Mouse (Mus musculus) small intestine, adult 2 months (tissue): ENCODE results near the gene Taf1b. TPM values are rescaled to one million over a fixed set of nuclear protein-coding genes. Genes with fewer than 3 reads are reported as not detected.
"Not testable (repeated sequence)": the region's sequence is repeated elsewhere in the genome, so short reads cannot be mapped to it uniquely, and the experiment has no call there.

Source experiments
- H3K27ac ChIP-seq: fragments of 200-500 bp; 2 replicates; pipeline ENCODE4 v1.5.1; 2012; ENCODE audit warnings: low read depth, low read length, control low read depth, inconsistent platforms; ENCODE audit not compliant: insufficient read depth
- H3K27me3 ChIP-seq: fragments of 200-500 bp; 2 replicates; pipeline ENCODE4 v1.6.1; 2012; ENCODE audit warnings: mild to moderate bottlenecking, moderate library complexity, low read length, inconsistent platforms; ENCODE audit not compliant: control insufficient read depth, insufficient read depth
- H3K36me3 ChIP-seq: fragments of 200-500 bp; 2 replicates; pipeline ENCODE4 v1.6.1; 2012; ENCODE audit warnings: mild to moderate bottlenecking, low read length, control low read depth, inconsistent platforms; ENCODE audit not compliant: control insufficient read depth, insufficient read depth
- H3K4me1 ChIP-seq: fragments of 200-500 bp; 2 replicates; pipeline ENCODE4 v1.6.1; 2012; ENCODE audit warnings: low read length, inconsistent platforms, mixed read lengths; ENCODE audit not compliant: control insufficient read depth, insufficient read depth, insufficient read length
- H3K4me3 ChIP-seq: fragments of 200-500 bp; 2 replicates; pipeline ENCODE4 v1.5.1; 2012; ENCODE audit warnings: low read depth, mild to moderate bottlenecking, control low read depth, inconsistent platforms, low read length, moderate library complexity
- CTCF ChIP-seq: fragments of 200-500 bp; IDR thresholded peaks from 2 replicates; pipeline ENCODE4 v1.5.1; 2012; ENCODE audit warnings: low read depth, mild to moderate bottlenecking, control low read depth, inconsistent platforms, low read length, moderate library complexity, mixed read lengths; ENCODE audit not compliant: insufficient replicate concordance, insufficient read length; ENCODE audit errors: extremely low read depth
- POLR2A ChIP-seq: fragments of 200-500 bp; IDR thresholded peaks from 2 replicates; pipeline ENCODE4 v1.6.1; 2012; ENCODE audit warnings: low read depth, mild to moderate bottlenecking, control low read depth, inconsistent platforms, low read length, moderate library complexity
- WGBS: fragments of 180-500 bp; shearing (Covaris S2); methylation state at CpG from one replicate; pipeline ENCODE4 v1.1.7; 2018; 5-methylcytosine and 5-hydroxymethylcytosine counted together
- polyA plus RNA-seq: library from polyadenylated mRNA; depleted of rRNA; stranded (reverse); fragments of >200 nt; gene quantifications from 2 replicates; pipeline ENCODE4 v1.2.3, GENCODE M21; 2012

Taf1b gene
- polyA plus RNA-seq, 1 experiment = 1.9 TPM

- TF ChIP-seq CTCF = no peak
- TF ChIP-seq POLR2A = no peak
- Histone ChIP-seq H3K36me3 (peaks cover 6% of the 10 kb centered on the region), H3K4me3 (no peak overlapping the region), H3K4me1 (no peaks in the 10 kb centered on the region), H3K27me3 (no peaks in the 10 kb centered on the region), H3K27ac (no peak overlapping the region)
- 84% methylated on average over 3 of the region's 3 CpGs for WGBS
Observed at GRCm38 (mm10) chr12:24521076-24521475, 22.9 kb downstream of the Taf1b start.

GRCm38 (mm10) chr12:24525065-24525464 is 26.9 kb downstream of the Taf1b start:
- H3K4me3 ChIP-seq, H3K27me3 ChIP-seq, H3K27ac ChIP-seq, H3K4me1 ChIP-seq, H3K36me3 ChIP-seq: not testable (repeated sequence)
- 78% methylated on average over 7 of the region's 7 CpGs for WGBS

GRCm38 (mm10) chr12:24536390-24536789 is 38.2 kb downstream of the Taf1b start:
- WGBS = 26% methylated on average over 5 of the region's 5 CpGs
- TF ChIP-seq POLR2A (no peak), CTCF (no peak)
- H3K4me1 ChIP-seq = peaks cover 3% of the 10 kb centered on the region; the same call in 1 of the 2 replicates

GRCm38 (mm10) chr12:24537201-24537600 is 39.0 kb downstream of the Taf1b start:
- no peaks in the 10 kb centered on the region for H3K27me3 ChIP-seq
- WGBS = 82% methylated on average over 2 of the region's 2 CpGs
- H3K36me3 ChIP-seq = peaks cover 1% of the 10 kb centered on the region; the same call in 1 of the 2 replicates
- H3K4me1 ChIP-seq = peaks cover 3% of the 10 kb centered on the region; the same call in 1 of the 2 replicates
- H3K27ac ChIP-seq = no peak overlapping the region
- TF ChIP-seq POLR2A (no peak), CTCF (no peak)
- no peak overlapping the region for H3K4me3 ChIP-seq

More at GRCm38 (mm10) chr12:24536390-24536789, 38.2 kb downstream of the Taf1b start:
- H3K27ac ChIP-seq = no peak overlapping the region
- H3K36me3 ChIP-seq = peaks cover 1% of the 10 kb centered on the region; the same call in 1 of the 2 replicates
- no peaks in the 10 kb centered on the region for H3K27me3 ChIP-seq
- H3K4me3 ChIP-seq = no peak overlapping the region

- 73% methylated on average over 4 of the region's 4 CpGs for WGBS
- TF ChIP-seq POLR2A (no peak), CTCF (no peak)
- no peak overlapping the region for H3K27ac ChIP-seq
- no peak overlapping the region for H3K4me3 ChIP-seq
- H3K36me3 ChIP-seq = peaks cover 1% of the 10 kb centered on the region; the same call in 1 of the 2 replicates
- peaks cover 3% of the 10 kb centered on the region; the same call in 1 of the 2 replicates for H3K4me1 ChIP-seq
- H3K27me3 ChIP-seq = no peaks in the 10 kb centered on the region
Observed at GRCm38 (mm10) chr12:24537965-24538364, 39.8 kb downstream of the Taf1b start.

GRCm38 (mm10) chr12:24541426-24542154 is 43.4 kb downstream of the Taf1b start:
- Histone ChIP-seq H3K4me1 (no peaks in the 10 kb centered on the region; the same call in 1 of the 2 replicates), H3K36me3 (peaks cover 3% of the 10 kb centered on the region), H3K4me3 (no peak overlapping the region), H3K27ac (no peak overlapping the region), H3K27me3 (no peaks in the 10 kb centered on the region)
- TF ChIP-seq POLR2A (no peak), CTCF (no peak)
- WGBS = 91% methylated on average over 16 of the region's 16 CpGs

GRCm38 (mm10) chr12:24547686-24548085 is 49.5 kb downstream of the Taf1b start:
- H3K4me3 ChIP-seq = no peak overlapping the region
- H3K36me3 ChIP-seq = peaks cover 3% of the 10 kb centered on the region
- H3K27ac ChIP-seq = no peak overlapping the region
- 83% methylated on average over 8 of the region's 8 CpGs for WGBS
- TF ChIP-seq CTCF = no peak
- no peak for TF ChIP-seq POLR2A
- no peaks in the 10 kb centered on the region for H3K27me3 ChIP-seq
- H3K4me1 ChIP-seq = no peaks in the 10 kb centered on the region
